Comparison of ENCODE assay signal across 24 mouse cellular contexts in the genomic region with DNA sequence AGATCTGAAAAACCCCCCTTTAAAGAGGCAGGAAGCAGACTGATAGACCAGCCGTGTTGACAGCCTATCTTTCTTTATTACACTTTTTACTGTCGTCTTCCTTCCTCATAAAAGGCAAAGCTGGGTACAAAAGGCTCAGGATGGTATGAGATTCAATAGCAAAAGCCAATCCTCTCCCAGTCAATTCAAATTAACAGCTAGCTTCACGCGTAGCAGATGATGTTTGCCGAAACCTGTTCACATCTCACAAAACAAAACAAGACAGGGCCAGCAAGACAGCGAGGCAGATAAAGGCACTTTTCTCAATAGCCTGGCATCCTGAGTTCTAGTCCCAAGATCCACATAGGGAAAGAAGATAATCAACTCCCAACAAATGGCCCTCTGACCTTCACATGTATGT. TPM values are rescaled to one million over a fixed set of nuclear protein-coding genes. Genes with fewer than 3 reads are reported as not detected.
DNase-seq lines count a peak whose midpoint lies in the region; TF ChIP-seq lines count a peak whose summit lies in the region.
"Had no signal": no experiment of that assay in that cellular context is flagged by ENCODE, and none has a peak within 500 bp of the region (broad histone marks: within the 10 kb centered on the region; RNA-seq: fewer than 3 reads in every experiment).

No protein-coding gene starts in this region.

- H3K4me1 ChIP-seq in brown adipose tissue, adult 24 weeks (ENCODE audit: control insufficient read depth, insufficient read depth, insufficient read length, low read length): peaks cover 31% of the 10 kb centered on the region
- H3K4me1 ChIP-seq: neural tube, embryonic 12.5 days had no signal

- no peak for TF ChIP-seq CTCF in gastrocnemius, adult 2 months (IDR thresholded peaks at IDR 0.05)
- no peak for TF ChIP-seq CTCF in layer of hippocampus, adult 2 months (conservative IDR thresholded peaks at IDR 0.05)

- H3K4me3 ChIP-seq in gastrocnemius, adult 2 months: no peak overlapping the region
- no peak overlapping the region for H3K4me3 ChIP-seq in layer of hippocampus, adult 2 months
- H3K4me3 ChIP-seq in brown adipose tissue, adult 24 weeks (ENCODE audit: insufficient read depth, low read depth, low read length): no peak overlapping the region
- H3K4me3 ChIP-seq: limb, embryonic 10.5 days; limb, embryonic 15.5 days; liver, embryonic 13.5 days; midbrain, embryonic 15.5 days; neural tube, embryonic 12.5 days had no signal

- no peak for DNase-seq in gastrocnemius, adult 2 months
- DNase-seq in gastrocnemius, postnatal 36 days: no peak
- no peak for DNase-seq in layer of hippocampus, adult 2 months (ENCODE audit: low spot score in 2 of 2)
- no peak for DNase-seq in layer of hippocampus, postnatal 14 days (ENCODE audit: low spot score in 2 of 2)
- no peak for DNase-seq in thymus, postnatal 36 days
- DNase-seq in thymus, adult 18-20 months: no peak
- DNase-seq: adrenal gland, postnatal 25 days; cerebellum, adult 2 months; cerebellum, postnatal 14 days; heart, postnatal 14 days; kidney, adult 2 months; kidney, postnatal 4 days; liver, embryonic 13.5 days; lung, adult 18-20 months; lung, postnatal 10 days; right cerebral cortex, adult 18-20 months; spleen, adult 18-20 months; thymus, postnatal 25 days had no signal

- intact Hi-C loops in gastrocnemius, adult 2 months (cut with DNase I): loop anchor here (10.0 kb wide), 1 partner anchor 215 kb away; no protein-coding TSS in a partner anchor
- intact Hi-C loops in gastrocnemius, postnatal 36 days (cut with DNase I): no loop called here

- H3K27ac ChIP-seq in gastrocnemius, adult 2 months: peak overlapping the region; percentile 77
- H3K27ac ChIP-seq in layer of hippocampus, adult 2 months: peak overlapping the region; percentile 24; the same call in 1 of the 2 replicates
- H3K27ac ChIP-seq in brown adipose tissue, adult 24 weeks (replicated peaks; ENCODE audit: low read depth, low read length): peak overlapping the region; percentile 47
- H3K27ac ChIP-seq: kidney, postnatal 0 days; limb, embryonic 10.5 days; limb, embryonic 15.5 days; liver, embryonic 13.5 days; midbrain, embryonic 15.5 days; neural tube, embryonic 12.5 days had no signal

RNA-seq across cellular contexts. Expression of a gene that starts 21.5 kb away (rescaled TPM):
- total RNA-seq in gastrocnemius, adult 2 months (2021): 10 to 100 TPM; 11.7 to 14.2 TPM
- 10 to 100 TPM; 11.6 to 14.2 TPM for total RNA-seq in gastrocnemius, postnatal 36 days (2021)
- 1 to 10 TPM; 8.9 to 9.7 TPM for total RNA-seq in layer of hippocampus, adult 2 months (2021)
- 1 to 10 TPM; 8.9 to 9.8 TPM for total RNA-seq in layer of hippocampus, postnatal 14 days (2021)
- 8.0 and 14.4 TPM in 2 replicates for polyA plus RNA-seq in brown adipose tissue, adult 24 weeks (2012; ENCODE audit: insufficient read depth, insufficient read length, missing spikeins)

Comparison
In these comparisons a context has a peak if more than half of its experiments do, and no peak if none do; other contexts are left out.
1. H3K27ac ChIP-seq: peak in every context shown above with its lines; median percentile 77 in gastrocnemius, adult 2 months; 47 in brown adipose tissue, adult 24 weeks; 24 in layer of hippocampus, adult 2 months.